Mouse (Mus musculus): ENCODE data around the gene Slc25a39. TPM values are rescaled to one million over a fixed set of nuclear protein-coding genes. Genes with fewer than 3 reads are reported as not detected.
A peak's percentile ranks its signal among the peaks of the same experiment; 100 is the strongest.

Slc25a39 gene
- total RNA-seq, 1 experiment from 2014 or later, result 24.3 TPM

DNA sequence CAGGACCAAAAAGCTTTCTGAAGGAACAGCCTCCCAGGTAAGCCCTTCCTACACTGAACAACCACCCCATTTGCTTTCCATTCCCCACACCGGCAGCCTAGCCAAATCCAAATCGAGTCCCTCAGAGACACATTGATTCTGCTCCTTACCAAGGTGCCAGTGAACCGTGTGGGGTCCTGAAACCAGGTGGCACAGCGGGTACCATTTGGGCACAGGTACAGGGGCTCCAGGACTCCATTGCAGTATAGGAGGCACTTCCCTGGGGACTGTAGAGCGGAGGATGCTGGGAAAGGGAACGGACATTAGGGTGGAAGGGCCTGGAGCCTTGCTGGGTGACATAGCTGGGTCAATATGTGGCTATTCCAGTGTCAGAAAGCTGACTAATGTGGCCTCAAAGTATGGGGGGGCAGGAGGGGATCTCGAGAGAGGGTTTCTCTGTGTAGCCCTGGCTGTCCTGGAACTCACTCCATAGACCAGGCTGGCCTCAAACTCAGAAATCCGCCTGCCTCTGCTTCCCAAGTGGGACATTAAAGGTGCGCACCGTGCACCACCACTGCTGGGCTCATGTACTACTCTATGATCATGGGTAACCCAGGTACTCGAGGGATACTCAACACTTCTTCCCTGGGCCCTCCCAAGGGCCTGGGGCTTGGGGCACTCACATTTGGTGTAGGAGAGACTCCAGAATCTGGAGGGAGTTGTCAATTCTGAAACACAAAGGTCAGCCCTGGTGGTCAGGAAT is 2.0 kb downstream of the Slc25a39 start:
- no peak for ATAC-seq (replicated peaks in 1 of 2; ENCODE audit: insufficient read depth in 1 of 2, low FRiP score in 2 of 2, low TSS enrichment in 1 of 2, low read depth in 1 of 2, poor library complexity in 2 of 2, severe bottlenecking in 2 of 2)

DNA sequence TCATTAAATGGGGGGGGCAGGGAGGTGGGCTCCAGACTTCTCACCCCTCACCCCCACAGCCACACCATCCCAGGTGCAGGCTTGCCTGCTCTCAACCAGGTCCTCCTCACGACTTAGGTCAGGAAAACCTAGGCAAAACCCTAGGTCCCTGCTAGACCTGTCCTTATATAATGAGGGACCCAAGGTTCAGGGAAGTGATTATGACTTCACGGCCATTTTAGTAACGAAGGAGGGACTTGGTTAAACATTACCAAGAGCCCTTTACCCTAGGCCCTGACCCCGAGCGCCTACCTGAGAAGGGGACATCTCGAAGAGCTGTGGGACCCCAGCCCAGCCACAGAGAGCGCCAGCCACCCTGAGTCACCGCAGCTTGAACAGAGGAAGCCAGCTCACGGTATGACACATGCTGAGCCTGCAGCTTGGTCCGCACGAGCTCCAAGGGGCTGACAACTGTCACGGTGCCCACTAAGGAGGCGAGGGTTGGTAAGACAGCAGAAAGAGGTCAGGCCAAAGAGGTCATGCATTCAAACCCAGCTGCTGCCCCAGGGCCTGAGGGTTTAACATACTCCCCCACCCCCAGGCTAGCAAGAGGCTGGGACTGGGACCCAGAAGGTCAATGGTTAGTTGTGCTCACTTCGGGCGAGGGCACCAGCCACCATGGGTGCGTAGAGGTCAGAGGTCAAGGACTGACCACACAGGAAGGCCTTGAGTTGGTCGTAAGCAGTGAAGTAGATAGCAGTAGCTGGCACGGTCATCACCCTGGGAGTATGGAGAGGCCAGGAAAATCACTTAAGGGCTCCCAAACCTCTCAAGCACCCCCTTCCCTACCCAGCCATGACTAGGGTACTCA is 3.4 kb downstream of the Slc25a39 start:
- ATAC-seq (replicated peaks in 1 of 2; ENCODE audit: insufficient read depth in 1 of 2, low FRiP score in 2 of 2, low TSS enrichment in 1 of 2, low read depth in 1 of 2, poor library complexity in 2 of 2, severe bottlenecking in 2 of 2), result no peak

DNA sequence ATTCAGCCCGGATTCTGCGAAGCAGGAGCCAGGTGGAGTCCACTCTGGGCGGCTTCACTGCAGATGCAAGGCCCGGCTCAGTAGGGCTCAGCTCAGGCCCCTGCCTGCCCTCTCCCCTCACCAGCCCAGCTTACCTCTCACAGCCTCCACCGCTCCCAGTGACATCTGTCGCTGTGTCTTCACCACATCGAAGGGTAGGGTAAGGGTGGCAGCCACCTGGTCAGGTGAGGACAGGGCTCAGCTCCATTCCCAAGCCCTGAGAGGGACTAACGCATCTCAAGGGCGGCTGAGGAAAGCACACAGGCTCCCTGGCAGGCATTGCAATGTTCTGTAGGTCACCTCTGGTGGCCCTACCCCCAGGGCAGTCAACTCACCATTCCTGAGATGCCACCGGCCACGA is 4.1 kb downstream of the Slc25a39 start:
- ATAC-seq (replicated peaks in 1 of 2; ENCODE audit: insufficient read depth in 1 of 2, low FRiP score in 2 of 2, low TSS enrichment in 1 of 2, low read depth in 1 of 2, poor library complexity in 2 of 2, severe bottlenecking in 2 of 2), result no peak

DNA sequence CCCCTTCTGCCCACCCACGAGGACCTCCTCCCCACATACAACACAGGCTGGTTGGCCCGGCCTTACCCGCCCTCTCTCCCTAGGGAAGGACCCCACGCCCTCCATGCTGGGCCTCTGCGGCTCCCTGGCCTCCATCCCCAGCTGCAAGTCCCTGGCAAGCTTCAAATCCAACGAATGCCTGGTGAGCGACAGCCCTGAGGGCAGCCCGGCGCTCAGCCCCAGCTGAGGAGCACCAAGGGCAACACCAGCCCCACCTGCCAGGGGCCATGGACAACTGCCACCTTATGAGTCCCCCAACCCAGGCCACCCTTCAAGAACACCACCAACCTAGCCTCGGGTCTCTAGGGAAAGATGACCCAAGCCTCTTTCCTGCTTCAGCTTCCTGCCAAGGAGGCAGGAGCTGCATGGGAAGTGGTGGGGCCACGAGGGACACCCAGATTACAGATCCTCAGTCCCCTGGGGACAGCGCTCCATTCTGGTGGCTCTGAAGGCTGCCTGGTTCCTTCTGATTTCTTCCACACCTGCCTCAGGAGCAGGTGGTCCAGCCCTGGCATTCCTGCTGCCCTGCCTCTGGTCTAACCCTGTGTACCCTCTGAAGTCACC is 5.7 kb downstream of the Slc25a39 start:
- no peak for ATAC-seq (replicated peaks in 1 of 2; ENCODE audit: insufficient read depth in 1 of 2, low FRiP score in 2 of 2, low TSS enrichment in 1 of 2, low read depth in 1 of 2, poor library complexity in 2 of 2, severe bottlenecking in 2 of 2)

DNA sequence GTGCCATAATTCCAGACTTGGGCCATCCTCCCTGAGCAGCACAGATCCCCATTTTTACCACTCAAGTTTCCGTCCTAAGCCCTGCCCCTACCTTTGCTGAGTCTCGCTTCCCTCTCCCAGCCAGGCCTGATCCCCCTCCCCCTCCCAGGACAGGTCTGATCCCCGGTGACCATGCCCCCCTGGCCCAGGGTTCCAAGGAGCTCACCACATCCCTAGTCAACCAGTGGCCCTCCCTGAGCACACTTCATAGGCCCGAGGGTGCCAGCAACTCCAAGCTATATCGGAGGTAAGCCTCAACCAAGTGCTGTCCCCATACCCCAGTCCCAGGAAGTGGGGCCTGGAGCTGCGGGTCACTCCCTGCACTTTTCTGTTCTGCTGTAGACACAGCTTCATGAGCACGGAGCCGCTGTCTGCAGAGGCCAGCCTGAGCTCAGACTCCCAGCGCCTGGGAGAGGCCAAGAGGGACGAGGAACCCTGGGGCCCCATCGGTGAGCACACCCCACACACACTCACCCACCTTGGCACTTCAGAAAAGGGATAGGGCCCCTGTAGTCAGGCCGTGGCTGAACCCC is 7.1 kb downstream of the Slc25a39 start:
- ATAC-seq (replicated peaks in 1 of 2; ENCODE audit: insufficient read depth in 1 of 2, low FRiP score in 2 of 2, low TSS enrichment in 1 of 2, low read depth in 1 of 2, poor library complexity in 2 of 2, severe bottlenecking in 2 of 2), result no peak

DNA sequence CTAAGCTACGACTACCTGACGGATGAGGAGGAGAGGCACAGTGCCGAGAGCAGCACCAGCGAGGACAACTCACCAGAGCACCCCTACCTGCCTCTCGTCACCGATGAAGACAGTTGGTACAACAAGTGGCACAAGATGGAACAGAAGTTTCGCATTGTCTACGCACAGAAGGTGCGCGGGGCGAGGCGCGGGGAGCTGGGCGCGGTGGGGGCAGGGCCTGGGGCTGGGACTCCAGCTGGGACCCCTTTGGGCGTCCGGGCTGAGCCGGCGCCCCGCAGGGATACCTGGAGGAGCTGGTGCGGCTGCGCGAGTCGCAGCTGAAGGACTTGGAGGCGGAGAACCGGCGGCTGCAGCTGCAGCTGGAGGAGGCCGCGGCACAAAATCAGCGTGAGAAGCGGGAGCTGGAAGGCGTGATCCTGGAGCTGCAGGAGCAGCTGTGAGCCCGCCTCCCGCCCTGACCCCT is 8.1 kb downstream of the Slc25a39 start:
- ATAC-seq (replicated peaks in 1 of 2; ENCODE audit: insufficient read depth in 1 of 2, low FRiP score in 2 of 2, low TSS enrichment in 1 of 2, low read depth in 1 of 2, poor library complexity in 2 of 2, severe bottlenecking in 2 of 2), result no peak

DNA sequence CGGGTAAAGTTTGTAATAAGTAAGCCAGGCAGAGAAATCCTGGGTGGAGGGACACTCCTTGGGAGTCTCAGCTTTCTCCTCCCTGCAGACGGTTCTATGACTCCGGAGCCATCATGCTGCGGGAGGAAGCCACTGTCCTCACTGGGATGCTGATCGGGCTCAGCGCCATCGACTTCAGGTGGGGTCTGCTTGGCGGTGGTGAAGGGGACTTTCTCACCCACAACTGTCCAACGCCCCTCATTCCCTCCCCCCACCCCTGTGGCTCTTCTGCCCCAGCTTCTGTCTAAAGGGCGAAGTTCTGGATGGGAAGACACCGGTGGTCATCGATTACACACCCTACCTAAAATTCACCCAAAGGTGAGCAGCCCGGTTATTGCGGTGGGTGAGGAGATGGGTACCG is 8.6 kb downstream of the Slc25a39 start:
- no peak for ATAC-seq (replicated peaks in 1 of 2; ENCODE audit: insufficient read depth in 1 of 2, low FRiP score in 2 of 2, low TSS enrichment in 1 of 2, low read depth in 1 of 2, poor library complexity in 2 of 2, severe bottlenecking in 2 of 2)

DNA sequence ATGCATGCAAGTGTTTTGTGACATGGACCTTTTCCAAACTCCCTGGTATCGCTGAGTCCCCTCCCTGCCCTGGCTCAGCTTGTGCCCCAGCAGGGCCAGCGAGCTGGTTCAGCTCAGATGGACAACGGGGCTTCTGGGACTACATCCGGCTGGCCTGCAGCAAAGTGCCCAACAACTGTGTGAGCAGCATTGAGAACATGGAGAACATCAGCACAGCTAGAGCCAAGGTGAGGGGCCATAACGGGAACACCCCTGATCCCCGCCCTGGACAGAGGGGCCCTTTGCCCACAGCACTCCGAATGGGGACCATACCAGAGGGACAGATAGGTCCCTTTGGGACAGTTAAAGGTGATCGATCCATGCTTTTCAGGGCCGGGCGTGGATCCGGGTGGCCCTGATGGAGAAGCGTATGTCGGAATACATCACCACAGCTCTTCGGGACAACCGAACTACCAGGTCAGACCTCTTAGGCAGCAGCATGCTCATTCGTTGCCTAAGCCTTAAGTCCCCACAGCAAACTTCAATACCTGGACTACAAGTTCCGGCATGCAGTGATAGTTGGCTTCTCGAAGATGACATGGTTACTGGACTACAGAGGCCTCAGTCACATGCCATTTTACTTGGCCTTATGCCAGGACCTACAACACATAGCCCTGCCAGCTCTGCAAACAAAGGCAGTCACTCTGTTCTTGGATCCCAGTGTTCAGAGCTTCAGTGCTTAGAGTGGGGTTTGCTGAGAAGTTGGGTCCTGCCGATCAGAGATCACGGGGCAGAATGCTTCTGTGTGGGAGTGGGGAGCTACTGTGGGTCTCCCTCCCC is 9.5 kb downstream of the Slc25a39 start:
- no peak for ATAC-seq (replicated peaks in 1 of 2; ENCODE audit: insufficient read depth in 1 of 2, low FRiP score in 2 of 2, low TSS enrichment in 1 of 2, low read depth in 1 of 2, poor library complexity in 2 of 2, severe bottlenecking in 2 of 2)

DNA sequence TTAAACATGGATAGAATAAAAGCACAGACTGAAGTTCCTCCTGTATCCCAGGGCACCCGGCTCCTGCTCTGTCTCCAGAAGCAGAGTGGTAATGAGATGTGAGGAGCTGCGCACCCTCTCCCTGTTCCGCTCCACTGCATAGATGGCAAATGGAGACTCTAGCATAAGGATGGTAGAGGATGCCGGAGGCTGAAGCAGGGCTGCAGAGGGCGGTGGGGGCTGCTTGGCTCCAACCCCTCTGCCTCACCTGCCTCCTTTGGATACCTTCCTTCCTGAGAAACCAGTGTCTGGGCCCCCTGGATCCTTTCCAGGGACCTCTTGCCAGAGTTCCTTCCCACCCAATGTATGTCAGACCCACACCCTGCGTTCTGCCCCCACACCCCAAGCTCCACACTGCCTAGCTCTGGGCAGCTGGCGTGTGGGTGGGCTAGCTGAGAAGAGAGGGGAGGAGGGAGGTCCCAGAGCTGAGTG is 11.0 kb downstream of the Slc25a39 start:
- ATAC-seq (replicated peaks in 1 of 2; ENCODE audit: insufficient read depth in 1 of 2, low FRiP score in 2 of 2, low TSS enrichment in 1 of 2, low read depth in 1 of 2, poor library complexity in 2 of 2, severe bottlenecking in 2 of 2), result no peak

DNA sequence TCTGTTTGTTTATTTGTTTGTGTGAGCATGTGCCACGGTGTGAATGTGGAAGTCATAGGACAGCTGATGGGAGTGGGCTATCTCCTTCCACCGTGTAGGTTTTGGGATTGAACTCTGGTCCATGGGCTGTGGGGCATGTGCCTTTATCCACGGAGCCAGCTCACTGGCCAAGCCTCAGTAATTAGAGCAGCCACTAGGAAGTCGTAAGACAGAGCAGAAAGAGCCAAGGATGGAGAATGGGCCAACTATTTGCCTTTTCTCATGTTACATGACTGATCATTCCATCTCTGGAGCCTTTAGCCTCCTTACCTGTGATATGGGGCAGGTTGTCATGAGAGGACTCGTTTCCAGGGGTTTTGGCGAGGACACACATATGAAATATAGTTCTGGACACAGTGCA is 11.5 kb downstream of the Slc25a39 start:
- no peak for ATAC-seq (replicated peaks in 1 of 2; ENCODE audit: insufficient read depth in 1 of 2, low FRiP score in 2 of 2, low TSS enrichment in 1 of 2, low read depth in 1 of 2, poor library complexity in 2 of 2, severe bottlenecking in 2 of 2)

DNA sequence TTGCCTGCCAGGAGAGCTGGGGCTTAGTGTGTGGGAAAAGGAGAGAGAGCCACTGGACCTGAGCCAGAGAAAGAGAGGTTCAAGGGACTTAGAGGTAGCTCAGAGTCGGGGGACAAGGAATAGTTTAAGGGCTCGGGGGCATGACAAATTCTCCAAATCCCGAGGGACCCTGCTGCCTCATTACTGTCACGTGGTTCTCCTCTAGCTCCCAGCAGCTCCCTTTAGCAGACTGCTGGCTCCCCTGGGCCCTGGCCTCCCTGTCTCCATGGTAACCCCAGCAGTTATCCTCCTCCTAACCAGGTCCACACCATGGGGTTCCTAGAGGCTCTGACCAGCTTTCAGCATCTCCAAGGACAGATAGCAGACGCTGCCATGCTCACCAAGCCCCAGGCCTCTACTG is 12.5 kb downstream of the Slc25a39 start:
- ATAC-seq (replicated peaks in 1 of 2; ENCODE audit: insufficient read depth in 1 of 2, low FRiP score in 2 of 2, low TSS enrichment in 1 of 2, low read depth in 1 of 2, poor library complexity in 2 of 2, severe bottlenecking in 2 of 2), result no peak

DNA sequence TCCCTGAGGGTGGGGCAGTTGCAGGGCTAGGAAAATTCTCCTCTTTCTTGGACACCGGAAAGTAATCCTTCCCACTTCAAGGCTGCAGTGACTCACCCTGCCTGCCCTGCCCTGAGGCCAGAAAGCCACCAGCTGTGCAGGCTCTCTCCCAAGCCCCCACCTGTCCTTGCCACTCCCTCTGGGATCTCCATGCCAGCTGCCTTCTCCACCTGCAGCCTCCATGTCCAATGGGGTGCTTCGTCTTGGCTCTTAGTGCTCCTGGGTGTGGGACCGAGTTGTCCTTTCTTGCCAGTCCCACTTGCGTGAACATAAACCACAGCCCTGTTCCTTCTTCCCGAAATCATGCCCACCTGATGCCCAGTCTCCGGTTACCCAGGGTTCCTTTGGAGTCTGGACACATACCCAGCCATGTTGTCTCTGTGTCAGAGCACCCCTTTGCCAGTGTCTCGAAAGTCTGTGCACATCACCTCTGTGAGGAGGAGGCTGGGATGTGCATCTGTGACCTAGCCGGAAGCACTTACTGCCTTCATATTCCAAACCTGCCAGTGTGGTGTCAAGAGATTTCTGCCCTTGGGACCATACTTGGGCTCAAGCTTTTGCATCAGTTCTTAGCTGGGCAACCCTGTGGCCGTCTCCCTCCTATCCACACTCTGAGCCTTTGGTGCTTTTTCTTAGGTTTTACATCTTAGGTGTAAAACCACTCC is 13.2 kb downstream of the Slc25a39 start:
- ATAC-seq (replicated peaks in 1 of 2; ENCODE audit: insufficient read depth in 1 of 2, low FRiP score in 2 of 2, low TSS enrichment in 1 of 2, low read depth in 1 of 2, poor library complexity in 2 of 2, severe bottlenecking in 2 of 2), result no peak

DNA sequence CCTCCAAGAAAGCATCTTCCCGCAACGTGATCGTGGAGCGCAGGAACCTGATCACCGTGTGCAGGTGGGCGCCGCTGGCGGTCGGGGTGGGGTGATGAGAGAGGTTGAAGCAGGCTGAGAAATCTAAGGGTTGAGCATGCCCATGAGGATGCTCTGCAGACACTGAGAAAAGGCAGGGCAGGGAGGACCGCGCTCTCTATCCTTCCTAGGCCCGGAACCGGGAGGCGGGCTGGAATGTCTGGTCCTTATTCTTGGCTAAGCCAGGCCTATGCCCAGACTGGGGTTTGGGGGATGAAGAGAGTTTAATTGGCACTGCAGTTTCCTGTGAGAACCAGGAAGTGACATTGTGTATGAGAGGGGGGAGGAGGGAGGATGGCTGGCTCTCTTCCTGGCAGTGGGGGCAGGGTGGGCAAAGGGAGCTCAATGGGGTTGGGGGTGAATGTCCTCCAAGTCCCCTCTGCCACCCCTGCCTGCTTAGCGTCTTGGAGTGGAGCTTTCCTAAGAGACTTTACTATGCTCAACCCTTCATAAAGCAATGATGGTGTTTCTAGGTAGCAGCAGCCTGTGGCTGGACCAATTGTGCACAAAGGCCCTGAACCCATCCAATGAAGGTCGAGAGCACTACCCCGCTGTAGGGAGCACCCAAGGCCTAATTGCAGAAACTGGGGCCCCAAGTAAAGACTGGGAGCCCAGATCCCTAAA is 13.9 kb downstream of the Slc25a39 start:
- ATAC-seq (replicated peaks in 1 of 2; ENCODE audit: insufficient read depth in 1 of 2, low FRiP score in 2 of 2, low TSS enrichment in 1 of 2, low read depth in 1 of 2, poor library complexity in 2 of 2, severe bottlenecking in 2 of 2), result no peak

DNA sequence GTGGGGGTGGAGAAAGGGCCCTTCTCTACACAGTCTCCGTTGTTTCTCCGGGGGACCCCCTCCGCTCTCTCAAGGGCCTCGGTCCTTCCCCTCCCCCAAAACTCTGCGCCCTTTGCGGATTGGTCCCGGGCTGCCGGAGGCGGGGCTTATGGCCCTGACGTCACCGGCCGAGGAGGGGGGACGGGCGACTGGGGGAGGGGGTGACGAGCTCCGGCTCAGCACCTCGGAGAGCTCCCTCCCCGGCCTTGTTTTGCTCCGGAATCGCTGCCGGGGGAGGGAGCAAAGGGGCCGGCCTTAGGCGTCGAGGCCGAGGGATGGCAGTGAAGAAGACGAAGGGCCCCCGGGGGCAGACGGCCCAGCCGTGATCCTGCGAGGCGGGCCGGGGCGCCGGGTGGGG is 14.5 kb downstream of the Slc25a39 start, which contains the start of gene Rundc3a:
Gene Rundc3a (plus strand): TSS at position 166 of the 397 bp plus-strand sequence.
- peak; percentile 35 to 74 for ATAC-seq (replicated peaks in 1 of 2; ENCODE audit: insufficient read depth in 1 of 2, low FRiP score in 2 of 2, low TSS enrichment in 1 of 2, low read depth in 1 of 2, poor library complexity in 2 of 2, severe bottlenecking in 2 of 2)

DNA sequence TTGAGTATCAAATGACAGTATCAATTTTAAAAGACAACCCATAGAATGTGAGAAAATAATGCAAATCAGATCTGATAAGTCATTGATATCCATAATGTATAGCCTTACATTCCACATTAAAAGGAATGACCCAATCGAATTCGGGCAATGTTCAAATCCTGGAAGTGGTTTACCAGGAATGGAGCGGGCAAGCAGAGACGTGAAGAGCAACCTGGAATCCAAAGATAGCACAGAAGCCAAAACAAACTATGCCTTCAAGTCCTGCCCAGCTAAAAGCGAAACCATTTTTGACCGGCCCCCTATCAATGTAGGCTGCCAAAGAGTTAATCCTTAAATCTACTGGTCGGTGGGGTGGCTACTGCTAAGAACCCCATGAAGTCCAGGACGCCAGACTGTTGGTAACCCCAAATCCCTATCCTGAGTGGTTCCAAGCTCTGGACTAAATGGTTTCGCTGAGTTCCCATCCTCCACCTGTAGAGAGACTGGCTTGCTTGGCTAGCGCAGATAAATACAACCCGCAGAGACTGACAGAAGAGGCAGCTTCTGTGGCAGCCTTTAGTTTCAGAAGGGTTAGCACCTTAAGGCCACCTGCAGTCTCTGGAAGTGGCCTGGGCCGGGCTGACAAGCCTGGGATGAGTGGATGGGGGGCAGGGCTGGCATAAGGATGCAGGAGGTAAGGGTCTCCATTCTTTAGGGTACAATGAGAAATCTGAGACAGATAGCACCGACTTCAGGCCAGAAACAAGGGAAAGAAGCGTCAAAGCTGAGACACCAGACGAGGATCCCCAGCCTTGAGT is 15.1 kb downstream of the Slc25a39 start:
- ATAC-seq (replicated peaks in 1 of 2; ENCODE audit: insufficient read depth in 1 of 2, low FRiP score in 2 of 2, low TSS enrichment in 1 of 2, low read depth in 1 of 2, poor library complexity in 2 of 2, severe bottlenecking in 2 of 2), result no peak; a peak in 1 of 4 replicates
